18 mouse cellular contexts compared by ENCODE assay signal in genomic region chr3:130291926-130292325, GRCm38 (mm10).
"Had no signal": no experiment of that assay in that cellular context is flagged by ENCODE, and none has a peak within 500 bp of the region (broad histone marks: within the 10 kb centered on the region; RNA-seq: fewer than 3 reads in every experiment).

No protein-coding gene starts in this region.

- H3K27ac ChIP-seq: layer of hippocampus, adult 2 months; liver, embryonic 13.5 days; macrophage; midbrain, embryonic 12.5 days; midbrain, embryonic 15.5 days; neural tube, embryonic 12.5 days; neural tube, embryonic 15.5 days; stomach, postnatal 0 days had no signal

- H3K4me3 ChIP-seq: layer of hippocampus, adult 2 months; liver, embryonic 13.5 days; midbrain, embryonic 12.5 days; midbrain, embryonic 15.5 days; neural tube, embryonic 12.5 days; neural tube, embryonic 15.5 days had no signal

- H3K27me3 ChIP-seq: liver, embryonic 13.5 days; midbrain, embryonic 12.5 days; midbrain, embryonic 15.5 days; neural tube, embryonic 12.5 days had no signal

- H3K9ac ChIP-seq: liver, embryonic 13.5 days; lung, embryonic 14.5 days; midbrain, embryonic 12.5 days; midbrain, embryonic 15.5 days; neural tube, embryonic 12.5 days; neural tube, embryonic 15.5 days had no signal

- H3K9me3 ChIP-seq: liver, embryonic 13.5 days; midbrain, embryonic 12.5 days; midbrain, embryonic 15.5 days; neural tube, embryonic 12.5 days; neural tube, embryonic 15.5 days had no signal

- DNase-seq: kidney, postnatal 14 days; layer of hippocampus, adult 9-11 months; liver, embryonic 13.5 days; lung, embryonic 14.5 days; right cerebral cortex, adult 18-20 months; right cerebral cortex, postnatal 14 days; right cerebral cortex, postnatal 4 days; thymus, adult 2 months; thymus, postnatal 14 days; thymus, postnatal 4 days had no signal

- H3K36me3 ChIP-seq: liver, embryonic 13.5 days; midbrain, embryonic 12.5 days; midbrain, embryonic 15.5 days; neural tube, embryonic 12.5 days; neural tube, embryonic 15.5 days had no signal

- H3K4me2 ChIP-seq: liver, embryonic 13.5 days; lung, embryonic 14.5 days; midbrain, embryonic 12.5 days; midbrain, embryonic 15.5 days; neural tube, embryonic 12.5 days; neural tube, embryonic 15.5 days had no signal

- H3K4me1 ChIP-seq: liver, embryonic 13.5 days; neural tube, embryonic 12.5 days had no signal

- ATAC-seq: lung, postnatal 0 days; midbrain, embryonic 15.5 days had no signal
